Mouse (Mus musculus): ENCODE data around the gene Lcp2.

Lcp2 gene

GRCm38 (mm10) chr11:34084639-34085038, 37.9 kb downstream of the Lcp2 start:
- Histone ChIP-seq H3K27me3 (ENCODE audit: insufficient read depth, low read length) (peaks cover 7% of the 10 kb centered on the region; the same call in 1 of the 2 replicates), H3K4me3 (replicated peaks; ENCODE audit: low read length) (no peak overlapping the region), H3K4me1 (replicated peaks; ENCODE audit: low read depth, low read length) (no peaks in the 10 kb centered on the region), H3K36me3 (ENCODE audit: insufficient read depth, low read length) (no peaks in the 10 kb centered on the region), H3K9me3 (ENCODE audit: low read length) (no peaks in the 10 kb centered on the region)
- TF ChIP-seq CTCF (conservative IDR thresholded peaks at IDR 0.05; ENCODE audit: low read length) (no peak), POU5F1 (IDR thresholded peaks at IDR 0.05; ENCODE audit: borderline replicate concordance, low read length) (no peak), NANOG (IDR thresholded peaks at IDR 0.05; ENCODE audit: borderline replicate concordance, low read length) (no peak)

DNA sequence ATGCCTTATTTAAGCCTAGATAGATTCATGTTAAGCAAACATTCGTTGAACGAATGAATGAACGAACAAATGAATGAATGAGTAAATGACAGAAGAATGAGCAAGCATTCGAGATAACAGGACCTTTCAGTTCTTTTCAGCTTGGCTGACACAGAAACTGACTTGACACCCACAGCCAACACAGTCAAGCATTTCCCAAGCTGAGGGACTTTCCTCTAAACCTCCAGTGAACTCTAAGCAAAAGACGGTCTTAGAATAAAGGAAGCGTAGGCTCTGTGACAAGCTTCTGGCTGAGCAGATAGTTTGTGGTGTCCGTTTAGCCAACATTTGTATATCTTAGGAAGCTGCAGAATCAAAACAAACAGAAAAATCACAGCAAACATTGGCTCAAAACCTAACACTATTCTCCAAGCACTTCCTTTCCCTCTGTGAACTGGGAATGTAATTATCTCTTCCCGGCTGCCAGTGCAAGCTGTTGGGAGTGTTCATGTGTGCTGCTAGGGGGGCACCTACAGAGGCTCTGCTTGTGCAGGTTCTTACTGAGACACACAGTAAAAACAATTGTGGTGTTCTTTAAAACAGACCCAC, 39.5 kb downstream of the Lcp2 start:
- Histone ChIP-seq H3K27me3 (ENCODE audit: insufficient read depth, low read length) (peaks cover 3% of the 10 kb centered on the region; the same call in 1 of the 2 replicates), H3K4me1 (replicated peaks; ENCODE audit: low read depth, low read length) (no peaks in the 10 kb centered on the region), H3K9me3 (ENCODE audit: low read length) (no peaks in the 10 kb centered on the region), H3K4me3 (replicated peaks; ENCODE audit: low read length) (no peak overlapping the region), H3K36me3 (ENCODE audit: insufficient read depth, low read length) (no peaks in the 10 kb centered on the region)
- TF ChIP-seq CTCF (conservative IDR thresholded peaks at IDR 0.05; ENCODE audit: low read length) (no peak), POU5F1 (IDR thresholded peaks at IDR 0.05; ENCODE audit: borderline replicate concordance, low read length) (no peak), NANOG (IDR thresholded peaks at IDR 0.05; ENCODE audit: borderline replicate concordance, low read length) (no peak)

GRCm38 (mm10) chr11:34087064-34087463, 40.3 kb downstream of the Lcp2 start:
- no peaks in the 10 kb centered on the region for H3K36me3 ChIP-seq (ENCODE audit: insufficient read depth, low read length)
- TF ChIP-seq CTCF (conservative IDR thresholded peaks at IDR 0.05; ENCODE audit: low read length) (no peak), POU5F1 (IDR thresholded peaks at IDR 0.05; ENCODE audit: borderline replicate concordance, low read length) (no peak), NANOG (IDR thresholded peaks at IDR 0.05; ENCODE audit: borderline replicate concordance, low read length) (no peak)
- H3K4me1 ChIP-seq (replicated peaks; ENCODE audit: low read depth, low read length), result no peaks in the 10 kb centered on the region
- no peaks in the 10 kb centered on the region for H3K9me3 ChIP-seq (ENCODE audit: low read length)
- H3K4me3 ChIP-seq (replicated peaks; ENCODE audit: low read length), result no peak overlapping the region
- peaks cover 3% of the 10 kb centered on the region; the same call in 1 of the 2 replicates for H3K27me3 ChIP-seq (ENCODE audit: insufficient read depth, low read length)

- Histone ChIP-seq H3K4me3 (replicated peaks; ENCODE audit: low read length) (no peak within 1 kb of the TSS), H3K9me3 (ENCODE audit: low read length) (peaks cover 5% of the 10 kb centered on the region), H3K4me1 (replicated peaks; ENCODE audit: low read depth, low read length) (no peaks in the 10 kb centered on the region), H3K27me3 (ENCODE audit: insufficient read depth, low read length) (peaks cover 14% of the 10 kb centered on the region), H3K36me3 (ENCODE audit: insufficient read depth, low read length) (no peaks in the 10 kb centered on the region)
- TF ChIP-seq NANOG (IDR thresholded peaks at IDR 0.05; ENCODE audit: borderline replicate concordance, low read length) (no peak), POU5F1 (IDR thresholded peaks at IDR 0.05; ENCODE audit: borderline replicate concordance, low read length) (no peak), CTCF (conservative IDR thresholded peaks at IDR 0.05; ENCODE audit: low read length) (no peak)
Observed at GRCm38 (mm10) chr11:34098422-34098821, 51.7 kb downstream of the Lcp2 start, which contains the start of gene 4930469K13Rik. Gene 4930469K13Rik (minus strand): TSS chr11:34098554.

- peaks cover 5% of the 10 kb centered on the region for H3K9me3 ChIP-seq (ENCODE audit: low read length)
- no peaks in the 10 kb centered on the region for H3K4me1 ChIP-seq (replicated peaks; ENCODE audit: low read depth, low read length)
- H3K36me3 ChIP-seq (ENCODE audit: insufficient read depth, low read length), result no peaks in the 10 kb centered on the region
- peaks cover 18% of the 10 kb centered on the region for H3K27me3 ChIP-seq (ENCODE audit: insufficient read depth, low read length)
- no peak for TF ChIP-seq NANOG (IDR thresholded peaks at IDR 0.05; ENCODE audit: borderline replicate concordance, low read length)
- no peak for TF ChIP-seq POU5F1 (IDR thresholded peaks at IDR 0.05; ENCODE audit: borderline replicate concordance, low read length)
- no peak for TF ChIP-seq CTCF (conservative IDR thresholded peaks at IDR 0.05; ENCODE audit: low read length)
- no peak overlapping the region for H3K4me3 ChIP-seq (replicated peaks; ENCODE audit: low read length)
Observed at GRCm38 (mm10) chr11:34101827-34102226, 55.1 kb downstream of the Lcp2 start.

- TF ChIP-seq CTCF (conservative IDR thresholded peaks at IDR 0.05; ENCODE audit: low read length), result no peak
- TF ChIP-seq POU5F1 (IDR thresholded peaks at IDR 0.05; ENCODE audit: borderline replicate concordance, low read length), result no peak
- TF ChIP-seq NANOG (IDR thresholded peaks at IDR 0.05; ENCODE audit: borderline replicate concordance, low read length), result no peak
- Histone ChIP-seq H3K9me3 (ENCODE audit: low read length) (no peaks in the 10 kb centered on the region), H3K4me1 (replicated peaks; ENCODE audit: low read depth, low read length) (no peaks in the 10 kb centered on the region), H3K27me3 (ENCODE audit: insufficient read depth, low read length) (0 out of 2 replicates have a peak, but pooled peaks cover 9% of the 10 kb centered on the region), H3K36me3 (ENCODE audit: insufficient read depth, low read length) (no peaks in the 10 kb centered on the region), H3K4me3 (replicated peaks; ENCODE audit: low read length) (no peak overlapping the region)
Observed at GRCm38 (mm10) chr11:34104919-34105318, 58.2 kb downstream of the Lcp2 start.

- TF ChIP-seq POU5F1 (IDR thresholded peaks at IDR 0.05; ENCODE audit: borderline replicate concordance, low read length) (no peak), NANOG (IDR thresholded peaks at IDR 0.05; ENCODE audit: borderline replicate concordance, low read length) (no peak), CTCF (conservative IDR thresholded peaks at IDR 0.05; ENCODE audit: low read length) (no peak)
- Histone ChIP-seq H3K36me3 (ENCODE audit: insufficient read depth, low read length) (no peaks in the 10 kb centered on the region), H3K9me3 (ENCODE audit: low read length) (no peaks in the 10 kb centered on the region), H3K4me3 (replicated peaks; ENCODE audit: low read length) (no peak overlapping the region), H3K27me3 (ENCODE audit: insufficient read depth, low read length) (0 out of 2 replicates have a peak, but pooled peaks cover 4% of the 10 kb centered on the region), H3K4me1 (replicated peaks; ENCODE audit: low read depth, low read length) (peaks cover 41% of the 10 kb centered on the region)
Observed at GRCm38 (mm10) chr11:34109260-34109659, 62.5 kb downstream of the Lcp2 start.

DNA sequence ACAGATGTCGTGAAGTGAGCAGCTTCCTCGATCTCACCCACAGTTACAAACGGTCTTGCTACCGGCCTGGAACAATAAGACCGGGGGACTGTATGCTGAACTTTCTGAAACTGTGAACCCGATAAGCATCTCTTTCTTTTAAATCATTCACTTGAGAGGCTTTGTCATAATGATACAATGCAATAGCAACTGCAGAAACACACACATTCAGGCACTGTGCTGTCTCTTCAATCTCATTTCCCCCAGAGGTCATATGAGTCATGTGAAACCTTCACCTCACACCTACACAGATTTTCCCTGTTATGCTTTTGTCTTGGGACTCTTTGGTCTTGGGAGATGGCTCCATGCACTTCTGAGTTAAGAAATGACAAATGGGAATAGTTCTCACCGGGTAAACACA, 65.2 kb downstream of the Lcp2 start:
- Histone ChIP-seq H3K4me3 (replicated peaks; ENCODE audit: low read length) (no peak overlapping the region), H3K4me1 (replicated peaks; ENCODE audit: low read depth, low read length) (peaks cover 41% of the 10 kb centered on the region), H3K36me3 (ENCODE audit: insufficient read depth, low read length) (no peaks in the 10 kb centered on the region), H3K9me3 (ENCODE audit: low read length) (no peaks in the 10 kb centered on the region), H3K27me3 (ENCODE audit: insufficient read depth, low read length) (no peaks in the 10 kb centered on the region)
- TF ChIP-seq NANOG (IDR thresholded peaks at IDR 0.05; ENCODE audit: borderline replicate concordance, low read length) (no peak), CTCF (conservative IDR thresholded peaks at IDR 0.05; ENCODE audit: low read length) (no peak), POU5F1 (IDR thresholded peaks at IDR 0.05; ENCODE audit: borderline replicate concordance, low read length) (no peak)
